Mouse (Mus musculus) liver, embryonic 14.5 days (tissue): ENCODE results near the gene D630003M21Rik. TPM values are rescaled to one million over a fixed set of nuclear protein-coding genes. Genes with fewer than 3 reads are reported as not detected.

Experiments
- ATAC-seq: fragments of 200-750 bp; cut with Nextera tagmentation; 2 replicates; pipeline ENCODE4 v1.8.0; 2017; ENCODE audit warnings: moderate number of reproducible peaks, mild to moderate bottlenecking, moderate library complexity; ENCODE audit not compliant: insufficient read depth
- DNase-seq, 3 experiments: peaks; one replicate each; pipeline ENCODE4 v3.0.0-alpha.2; 2012 to 2013; ENCODE audit warnings: low read depth in 3 of 3, low spot score in 3 of 3
- H3K27ac ChIP-seq: fragments of 300-500 bp; sonication (generic); 2 replicates; pipeline ENCODE4 v1.5.1; 2014; ENCODE audit warnings: moderate library complexity, mild to moderate bottlenecking, control low read depth, inconsistent platforms
- H3K27me3 ChIP-seq: fragments of 300-500 bp; sonication (generic); 2 replicates; pipeline ENCODE4 v1.6.1; 2014; ENCODE audit warnings: mild to moderate bottlenecking, low read length, moderate library complexity; ENCODE audit not compliant: control insufficient read depth, insufficient read depth
- H3K36me3 ChIP-seq: fragments of 300-500 bp; sonication (generic); replicated peaks from 2 replicates; pipeline ENCODE4 v1.6.1; 2014; ENCODE audit warnings: low read depth; ENCODE audit not compliant: control insufficient read depth, insufficient read depth
- H3K4me1 ChIP-seq, 2 experiments: fragments of 200-500 bp in 1 of 2; fragments of 300-500 bp in 1 of 2; sonication (generic) in 1 of 2; replicated peaks; 2 replicates each; pipeline ENCODE4 v1.6.1; 2012 to 2014; ENCODE audit warnings: antibody characterized with exemption in 1 of 2, inconsistent platforms in 1 of 2, low read length in 1 of 2; ENCODE audit not compliant: control insufficient read depth in 2 of 2, insufficient read depth in 2 of 2
- H3K4me2 ChIP-seq: fragments of 300-500 bp; sonication (generic); 2 replicates; pipeline ENCODE4 v1.6.1; 2014; ENCODE audit warnings: low read depth, mild to moderate bottlenecking, control low read depth, moderate library complexity
- H3K4me3 ChIP-seq, 2 experiments: fragments of 200-500 bp in 1 of 2; fragments of 300-500 bp in 1 of 2; sonication (generic) in 1 of 2; 2 replicates each; pipeline ENCODE4 v1.5.1; 2012 to 2014; ENCODE audit warnings: low read depth in 2 of 2, low read length in 2 of 2, mild to moderate bottlenecking in 2 of 2, control low read depth in 1 of 2, inconsistent platforms in 1 of 2, moderate library complexity in 1 of 2; ENCODE audit not compliant: insufficient read depth in 1 of 2
- H3K9ac ChIP-seq: fragments of 300-500 bp; sonication (generic); replicated peaks from 2 replicates; pipeline ENCODE4 v1.6.1; 2014; ENCODE audit warnings: mild to moderate bottlenecking, control low read depth, moderate library complexity
- H3K9me3 ChIP-seq: fragments of 300-500 bp; sonication (generic); 2 replicates; pipeline ENCODE4 v1.6.1; 2016; ENCODE audit warnings: low read length, mixed read lengths; ENCODE audit not compliant: control insufficient read depth
- CTCF ChIP-seq: IDR thresholded peaks from 2 replicates; pipeline ENCODE4 v1.5.1; 2016; ENCODE audit warnings: antibody characterized with exemption, low read depth, control low read depth
- EP300 ChIP-seq: IDR thresholded peaks from 2 replicates; pipeline ENCODE4 v1.6.1; 2016; ENCODE audit warnings: antibody characterized with exemption, low read depth
- WGBS: fragments of 180-500 bp; shearing (Covaris S2); extraction: QIAGEN DNeasy Blood & Tissue Kit; methylation state at CpG from one replicate; pipeline ENCODE4 v1.1.7; 2014; ENCODE audit not compliant: insufficient replicate concordance; 5-methylcytosine and 5-hydroxymethylcytosine counted together
- polyA plus RNA-seq, 2 experiments: library from polyadenylated mRNA; depleted of rRNA in 1 of 2; stranded (reverse) in 1 of 2; unstranded in 1 of 2; fragments of >200 nt; fragmentation: Nextera tagmentation in 1 of 2; extraction: Ambion mirVana in 1 of 2; gene quantifications; 2 replicates each; pipeline versions ENCODE4 v1.2.1 to v1.2.3; 2012 to 2014

The D630003M21Rik gene
- polyA plus RNA-seq, 2 experiments: 0.24 to 0.33 TPM

DNA sequence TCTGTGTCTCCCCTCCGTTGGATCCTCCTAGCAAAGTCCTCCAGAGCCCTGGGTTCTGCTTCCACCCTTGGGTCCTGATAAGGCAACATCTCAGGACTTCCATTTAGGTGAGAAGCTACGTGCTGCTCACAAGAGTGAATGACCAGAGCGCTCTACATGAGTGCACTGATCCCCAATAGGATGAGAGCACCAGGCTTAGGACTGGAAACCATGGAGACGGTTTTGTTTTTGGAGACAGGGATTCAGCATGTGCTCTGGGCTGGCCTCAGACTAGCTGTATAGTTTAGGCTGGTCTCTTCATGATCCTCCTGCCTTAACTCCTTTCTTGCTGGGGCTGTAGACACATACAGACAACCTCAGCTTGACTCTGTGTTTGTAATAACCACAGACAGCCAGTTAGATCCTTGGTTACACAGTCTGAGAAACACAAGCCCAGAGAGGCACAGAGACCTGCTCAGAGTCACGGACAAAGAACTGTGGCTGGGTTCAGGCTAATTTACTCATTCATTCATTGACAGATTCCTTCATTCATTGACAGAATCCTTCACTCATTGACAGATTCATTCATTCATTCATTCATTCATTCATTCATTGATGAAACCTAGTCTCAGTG is 12.2 kb upstream of the D630003M21Rik start:
- H3K4me3 ChIP-seq: no peak overlapping the region
- no peak for DNase-seq
- 47% methylated on average over 5 of the region's 5 CpGs for WGBS
- no peak overlapping the region for H3K27ac ChIP-seq
- no peaks in the 10 kb centered on the region for H3K4me1 ChIP-seq
- H3K9ac ChIP-seq: no peak overlapping the region
- no peaks in the 10 kb centered on the region for H3K9me3 ChIP-seq
- TF ChIP-seq CTCF (no peak), EP300 (no peak)
- H3K4me2 ChIP-seq: no peak overlapping the region
- no peak for ATAC-seq
- no peaks in the 10 kb centered on the region for H3K27me3 ChIP-seq
- no peaks in the 10 kb centered on the region for H3K36me3 ChIP-seq

GRCm38 (mm10) chr2:158238101-158238500 is 9.1 kb upstream of the D630003M21Rik start:
- Histone ChIP-seq H3K4me1 (no peaks in the 10 kb centered on the region), H3K4me3 (no peak overlapping the region), H3K27me3 (no peaks in the 10 kb centered on the region), H3K9me3 (no peaks in the 10 kb centered on the region), H3K27ac (no peak overlapping the region), H3K4me2 (no peak overlapping the region), H3K36me3 (no peaks in the 10 kb centered on the region), H3K9ac (no peak overlapping the region)
- no peak for ATAC-seq
- TF ChIP-seq CTCF (no peak), EP300 (no peak)
- no peak for DNase-seq
- 70% methylated on average over 5 of the region's 5 CpGs for WGBS

GRCm38 (mm10) chr2:158236698-158237097 is 7.7 kb upstream of the D630003M21Rik start:
- Histone ChIP-seq H3K36me3 (no peaks in the 10 kb centered on the region), H3K4me3 (no peak overlapping the region), H3K9me3 (no peaks in the 10 kb centered on the region), H3K4me1 (no peaks in the 10 kb centered on the region), H3K9ac (no peak overlapping the region), H3K27me3 (no peaks in the 10 kb centered on the region), H3K4me2 (no peak overlapping the region), H3K27ac (no peak overlapping the region)
- ATAC-seq: no peak
- TF ChIP-seq EP300 (no peak), CTCF (no peak)
- no peak for DNase-seq

DNA sequence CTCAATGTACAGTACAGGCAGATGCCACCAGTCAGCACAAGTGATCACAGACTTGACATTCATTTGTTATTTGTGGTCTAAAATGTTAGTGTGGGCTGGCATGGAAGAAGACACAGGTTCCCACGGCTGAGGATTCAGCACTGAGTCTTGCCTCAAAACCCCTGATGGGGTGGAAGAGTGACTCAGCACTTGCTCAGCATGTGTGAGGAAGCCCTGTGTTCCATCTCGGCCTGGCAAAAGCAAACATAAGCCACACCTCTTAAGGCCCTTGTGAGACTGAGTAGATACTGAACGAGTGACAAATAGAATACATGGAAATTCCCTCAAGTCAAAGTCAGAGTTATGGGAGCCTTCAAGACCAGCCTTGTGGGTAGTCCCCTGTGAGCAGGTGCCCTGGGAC is 4.1 kb upstream of the D630003M21Rik start:
- H3K36me3 ChIP-seq: no peaks in the 10 kb centered on the region
- no peak for ATAC-seq
- no peak overlapping the region for H3K4me2 ChIP-seq
- DNase-seq: no peak
- no peak overlapping the region for H3K9ac ChIP-seq
- H3K27me3 ChIP-seq: peaks cover 6% of the 10 kb centered on the region
- H3K4me1 ChIP-seq: no peaks in the 10 kb centered on the region; a peak in 1 of 4 replicates
- no peak overlapping the region for H3K27ac ChIP-seq
- H3K9me3 ChIP-seq: no peaks in the 10 kb centered on the region
- no peak overlapping the region for H3K4me3 ChIP-seq
- WGBS: 17% methylated on average over 3 of the region's 3 CpGs
- TF ChIP-seq EP300: no peak
- no peak for TF ChIP-seq CTCF

GRCm38 (mm10) chr2:158232414-158232813 is 3.4 kb upstream of the D630003M21Rik start:
- DNase-seq (no peak), ATAC-seq (no peak)
- H3K9ac ChIP-seq: no peak overlapping the region
- no peak overlapping the region for H3K27ac ChIP-seq
- 46% methylated on average over 3 of the region's 3 CpGs for WGBS
- no peaks in the 10 kb centered on the region for H3K9me3 ChIP-seq
- no peaks in the 10 kb centered on the region; a peak in 1 of 4 replicates for H3K4me1 ChIP-seq
- peaks cover 6% of the 10 kb centered on the region for H3K27me3 ChIP-seq
- no peak overlapping the region for H3K4me2 ChIP-seq
- TF ChIP-seq CTCF (no peak), EP300 (no peak)
- no peaks in the 10 kb centered on the region for H3K36me3 ChIP-seq
- H3K4me3 ChIP-seq: no peak overlapping the region
